ENCODE assay signal across 8 mouse cellular contexts in the genomic region with DNA sequence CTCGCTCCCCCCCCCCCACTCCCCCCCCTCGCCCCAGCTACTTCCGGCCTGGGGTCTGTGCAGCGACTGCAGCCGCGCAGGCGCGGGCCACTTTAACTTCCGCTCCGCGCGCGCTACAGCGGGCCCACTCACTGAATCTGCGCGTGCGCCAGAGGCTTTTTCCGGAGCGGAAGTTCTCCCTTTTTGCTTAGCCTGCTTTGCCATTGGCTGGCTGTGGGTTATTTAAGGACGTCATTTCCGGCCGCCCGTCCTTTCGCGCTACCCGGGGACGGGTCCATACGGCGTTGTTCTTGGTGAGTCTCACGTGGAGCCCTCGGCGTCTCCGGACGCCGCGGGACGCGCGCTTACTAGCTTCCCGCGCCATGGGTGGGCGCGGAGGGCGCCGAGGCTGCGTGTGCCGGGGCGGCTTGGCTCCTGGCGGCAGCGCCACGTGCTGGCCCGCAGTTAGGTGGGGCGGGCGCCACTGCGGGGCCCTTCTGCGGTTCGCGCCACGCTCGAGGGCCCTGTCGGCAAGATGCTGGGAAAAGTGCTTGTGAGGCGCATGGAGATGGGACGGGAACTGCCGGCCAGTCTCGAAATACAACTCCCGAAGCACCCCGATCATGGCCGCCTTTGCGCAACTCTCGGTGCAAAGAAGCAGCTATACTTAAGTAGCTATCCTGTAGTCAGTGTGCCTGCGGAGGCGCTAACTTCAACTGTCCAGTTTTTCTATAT. TPM values are rescaled to one million over a fixed set of nuclear protein-coding genes. Genes with fewer than 3 reads are reported as not detected.
DNase-seq lines count a peak whose midpoint lies in the region; ATAC-seq and TF ChIP-seq lines count a peak whose summit lies in the region.

A gene (plus strand): TSS at position 152 of the 714 bp plus-strand sequence.

- peaks cover 55% of the 10 kb centered on the region for H3K4me1 ChIP-seq in E14TG2a.4 (replicated peaks; ENCODE audit: low read depth, low read length)
- peaks cover 16% of the 10 kb centered on the region for H3K4me1 ChIP-seq in forebrain, embryonic 12.5 days
- peaks cover 15% of the 10 kb centered on the region for H3K4me1 ChIP-seq in heart, postnatal 0 days (ENCODE audit: control insufficient read depth, insufficient read depth)
- peaks cover 20% of the 10 kb centered on the region for H3K4me1 ChIP-seq in liver, embryonic 16.5 days (ENCODE audit: control insufficient read depth, low read depth, low read length)
- peaks cover 22% of the 10 kb centered on the region for H3K4me1 ChIP-seq in neural tube, embryonic 13.5 days (replicated peaks)
- H3K4me1 ChIP-seq in testis, adult 2 months (ENCODE audit: control insufficient read depth, insufficient read depth, low read length), result peaks cover 3% of the 10 kb centered on the region

- H3K27ac ChIP-seq in forebrain, embryonic 12.5 days, result peak within 1 kb of the TSS; percentile 75
- peak within 1 kb of the TSS; percentile 86 for H3K27ac ChIP-seq in heart, postnatal 0 days (ENCODE audit: low read depth)
- H3K27ac ChIP-seq in liver, embryonic 16.5 days (ENCODE audit: low read length), result peak within 1 kb of the TSS; percentile 85
- H3K27ac ChIP-seq in neural tube, embryonic 13.5 days (replicated peaks), result peak within 1 kb of the TSS; percentile 84
- peak within 1 kb of the TSS; percentile 89 for H3K27ac ChIP-seq in testis, adult 2 months (ENCODE audit: control insufficient read depth, insufficient read depth, low read depth, low read length)

- TF ChIP-seq POLR2A in testis, adult 2 months (IDR thresholded peaks at IDR 0.05; ENCODE audit: control insufficient read depth, low read depth, low read length), result peak; percentile 96

- H3K36me3 ChIP-seq in E14TG2a.4 (ENCODE audit: insufficient read depth, low read length), result peaks cover 65% of the 10 kb centered on the region
- peaks cover 58% of the 10 kb centered on the region for H3K36me3 ChIP-seq in forebrain, embryonic 12.5 days (replicated peaks)
- H3K36me3 ChIP-seq in heart, postnatal 0 days (replicated peaks; ENCODE audit: control insufficient read depth, insufficient read depth, low read length), result peaks cover 52% of the 10 kb centered on the region
- peaks cover 47% of the 10 kb centered on the region for H3K36me3 ChIP-seq in liver, embryonic 16.5 days (ENCODE audit: control insufficient read depth, insufficient read depth)
- peaks cover 54% of the 10 kb centered on the region for H3K36me3 ChIP-seq in neural tube, embryonic 13.5 days
- H3K36me3 ChIP-seq in testis, adult 2 months (ENCODE audit: control insufficient read depth, insufficient read depth, low read length), result no peaks in the 10 kb centered on the region

- H3K4me2 ChIP-seq in forebrain, embryonic 12.5 days, result peak within 1 kb of the TSS; percentile 64
- peak within 1 kb of the TSS; percentile 80 for H3K4me2 ChIP-seq in heart, postnatal 0 days (ENCODE audit: low read depth, low read length)
- peak within 1 kb of the TSS; percentile 84 for H3K4me2 ChIP-seq in liver, embryonic 16.5 days (ENCODE audit: low read depth, low read length)
- H3K4me2 ChIP-seq in neural tube, embryonic 13.5 days, result peak within 1 kb of the TSS; percentile 88

- peak within 1 kb of the TSS; percentile 99 for H3K4me3 ChIP-seq in E14TG2a.4 (replicated peaks; ENCODE audit: low read length)
- H3K4me3 ChIP-seq in forebrain, embryonic 12.5 days (replicated peaks), result peak within 1 kb of the TSS; percentile 96
- H3K4me3 ChIP-seq in heart, postnatal 0 days (ENCODE audit: low read depth, low read length), result peak within 1 kb of the TSS; percentile 79
- peak within 1 kb of the TSS; percentile 98 for H3K4me3 ChIP-seq in liver, embryonic 16.5 days (ENCODE audit: low read depth, low read length)
- peak within 1 kb of the TSS; percentile 77 for H3K4me3 ChIP-seq in neural tube, embryonic 13.5 days
- peak within 1 kb of the TSS; percentile 90 for H3K4me3 ChIP-seq in testis, adult 2 months (ENCODE audit: control insufficient read depth, low read depth, low read length)

- ATAC-seq in forebrain, embryonic 12.5 days (ENCODE audit: low FRiP score), result peak; percentile 97
- ATAC-seq in heart, postnatal 0 days (ENCODE audit: insufficient read depth, low read depth), result peak; percentile 98
- peak; percentile 94 for ATAC-seq in liver, embryonic 16.5 days (ENCODE audit: low read depth)
- ATAC-seq in neural tube, embryonic 13.5 days (ENCODE audit: low read depth), result peak; percentile 96

- H3K27me3 ChIP-seq in E14TG2a.4 (ENCODE audit: insufficient read depth, low read length), result no peaks in the 10 kb centered on the region
- no peaks in the 10 kb centered on the region for H3K27me3 ChIP-seq in forebrain, embryonic 12.5 days
- H3K27me3 ChIP-seq in heart, postnatal 0 days (ENCODE audit: control insufficient read depth, insufficient read depth, low read length), result no peaks in the 10 kb centered on the region
- no peaks in the 10 kb centered on the region for H3K27me3 ChIP-seq in liver, embryonic 16.5 days (ENCODE audit: control insufficient read depth, insufficient read depth, low read depth, low read length)
- H3K27me3 ChIP-seq in neural tube, embryonic 13.5 days, result no peaks in the 10 kb centered on the region
- H3K27me3 ChIP-seq in testis, adult 2 months (ENCODE audit: control insufficient read depth, insufficient read depth, low read length), result no peaks in the 10 kb centered on the region

- TF ChIP-seq EP300 in heart, postnatal 0 days (IDR thresholded peaks at IDR 0.05; ENCODE audit: low read depth), result no peak

- H3K9me3 ChIP-seq in E14TG2a.4 (ENCODE audit: low read length), result no peaks in the 10 kb centered on the region
- no peaks in the 10 kb centered on the region for H3K9me3 ChIP-seq in forebrain, embryonic 12.5 days
- no peaks in the 10 kb centered on the region for H3K9me3 ChIP-seq in heart, postnatal 0 days (replicated peaks; ENCODE audit: control insufficient read depth, low read length)
- H3K9me3 ChIP-seq in liver, embryonic 16.5 days (replicated peaks; ENCODE audit: control insufficient read depth, low read length), result no peaks in the 10 kb centered on the region
- H3K9me3 ChIP-seq in neural tube, embryonic 13.5 days, result no peaks in the 10 kb centered on the region

- WGBS in forebrain, embryonic 12.5 days, result under 1% methylated on average over 59 of the region's 72 CpGs
- WGBS in heart, postnatal 0 days, result under 1% methylated on average over 68 of the region's 72 CpGs
- WGBS in liver, embryonic 16.5 days (ENCODE audit: insufficient replicate concordance), result under 1% methylated on average over 65 of the region's 72 CpGs
- under 1% methylated on average over 71 of the region's 72 CpGs for WGBS in neural tube, embryonic 13.5 days

- peak; percentile 96 for DNase-seq in c-Kit-positive CD71-positive TER-119-positive erythroid progenitor cells, embryonic 14.5 days (ENCODE audit: low spot score)
- peak; percentile 98 for DNase-seq in heart, postnatal 0 days (ENCODE audit: low spot score)
- peak; percentile 97 to 98 for DNase-seq in kidney, postnatal 4 days

- TF ChIP-seq CTCF in E14TG2a.4 (conservative IDR thresholded peaks at IDR 0.05; ENCODE audit: low read length), result no peak
- no peak; the same call in 1 of the 2 replicates for TF ChIP-seq CTCF in heart, postnatal 0 days (IDR thresholded peaks at IDR 0.05; ENCODE audit: low read depth)
- no peak for TF ChIP-seq CTCF in testis, adult 2 months (IDR thresholded peaks at IDR 0.05; ENCODE audit: control insufficient read depth, insufficient read depth, insufficient replicate concordance, low read depth, low read length)

- H3K9ac ChIP-seq in forebrain, embryonic 12.5 days, result peak within 1 kb of the TSS; percentile 99
- H3K9ac ChIP-seq in heart, postnatal 0 days (replicated peaks; ENCODE audit: low read depth, low read length), result peak within 1 kb of the TSS; percentile 87
- peak within 1 kb of the TSS; percentile 94 for H3K9ac ChIP-seq in liver, embryonic 16.5 days (ENCODE audit: low read depth, low read length)
- H3K9ac ChIP-seq in neural tube, embryonic 13.5 days, result peak within 1 kb of the TSS; percentile 97

RNA-seq across cellular contexts. Expression of the gene that starts here (rescaled TPM):
- 997 and 1,048 TPM in 2 replicates for polyA plus RNA-seq in forebrain, embryonic 12.5 days (2016; fragmentation: Nextera tagmentation; extraction: Ambion mirVana)
- total RNA-seq in heart, postnatal 0 days (2014; rRNA removed; ENCODE audit: low replicate concordance), result 1,454 and 1,728 TPM in 2 replicates
- 572 and 602 TPM in 2 replicates for polyA plus RNA-seq in heart, postnatal 0 days (2015; fragmentation: Nextera tagmentation; extraction: Ambion mirVana)
- 727 and 769 TPM in 2 replicates for polyA plus RNA-seq in liver, embryonic 16.5 days (2015; fragmentation: Nextera tagmentation; extraction: Ambion mirVana)
- polyA plus RNA-seq in neural tube, embryonic 13.5 days (2015; fragmentation: Nextera tagmentation; extraction: Ambion mirVana), result 806 and 866 TPM in 2 replicates
- 310 and 318 TPM in 2 replicates for polyA plus RNA-seq in testis, adult 2 months (2012; rRNA removed)

Comparison
In these comparisons a context has a peak if more than half of its experiments do, and no peak if none do; other contexts are left out.
1. Peak in every context shown above with its lines: DNase-seq, ATAC-seq, H3K4me3 ChIP-seq and H3K27ac ChIP-seq.